9 mouse cellular contexts compared by ENCODE assay signal in genomic region chr2:163599226-163599625, GRCm38 (mm10). TPM values are rescaled to one million over a fixed set of nuclear protein-coding genes. Genes with fewer than 3 reads are reported as not detected.
DNase-seq lines count a peak whose midpoint lies in the region; ATAC-seq and TF ChIP-seq lines count a peak whose summit lies in the region.
"Had no signal": no experiment of that assay in that cellular context is flagged by ENCODE, and none has a peak within 500 bp of the region (broad histone marks: within the 10 kb centered on the region; RNA-seq: fewer than 3 reads in every experiment).

No protein-coding gene starts in this region.

- no peak overlapping the region for H3K4me2 ChIP-seq in intestine, postnatal 0 days (replicated peaks; ENCODE audit: low read depth)
- H3K4me2 ChIP-seq in intestine, embryonic 15.5 days (replicated peaks), result no peak overlapping the region
- H3K4me2 ChIP-seq: liver, embryonic 15.5 days had no signal

- H3K9ac ChIP-seq in intestine, postnatal 0 days (ENCODE audit: low read depth, low read length), result no peak overlapping the region
- no peak overlapping the region for H3K9ac ChIP-seq in intestine, embryonic 15.5 days
- H3K9ac ChIP-seq: liver, embryonic 15.5 days had no signal

- peaks cover 18% of the 10 kb centered on the region for H3K4me1 ChIP-seq in intestine, postnatal 0 days (replicated peaks; ENCODE audit: control insufficient read depth, insufficient read depth, low read length)
- H3K4me1 ChIP-seq in intestine, embryonic 15.5 days (replicated peaks), result peaks cover 24% of the 10 kb centered on the region

- no peaks in the 10 kb centered on the region for H3K9me3 ChIP-seq in intestine, postnatal 0 days (ENCODE audit: control insufficient read depth)
- H3K9me3 ChIP-seq in intestine, embryonic 15.5 days, result no peaks in the 10 kb centered on the region
- H3K9me3 ChIP-seq: liver, embryonic 15.5 days had no signal

- peak; percentile 65 to 76 for DNase-seq in CD8-positive naive resting alpha-beta T cell, adult 2 months (ENCODE audit: low read depth in 2 of 2, low spot score in 2 of 2)
- peak; percentile 68 to 77 for DNase-seq in adrenal gland, adult 18-20 months (ENCODE audit: low spot score in 2 of 2)
- DNase-seq in embryo, embryonic 11 days, result peak; percentile 64
- peak; percentile 84 for DNase-seq in kidney, postnatal 10 days
- DNase-seq in thymus, postnatal 10 days (ENCODE audit: low spot score in 2 of 2), result peak; percentile 34 to 81

- no peak overlapping the region for H3K4me3 ChIP-seq in intestine, postnatal 0 days (ENCODE audit: low read depth, low read length)
- no peak overlapping the region for H3K4me3 ChIP-seq in intestine, embryonic 15.5 days (replicated peaks)
- H3K4me3 ChIP-seq: liver, embryonic 15.5 days had no signal

- H3K27ac ChIP-seq in intestine, postnatal 0 days (ENCODE audit: low read depth, low read length), result no peak overlapping the region
- H3K27ac ChIP-seq in intestine, embryonic 15.5 days, result no peak overlapping the region
- H3K27ac ChIP-seq: liver, embryonic 15.5 days had no signal

- TF ChIP-seq CTCF in intestine, postnatal 0 days (IDR thresholded peaks at IDR 0.05; ENCODE audit: low read depth), result peak; percentile 88

- ATAC-seq in intestine, postnatal 0 days, result no peak
- no peak for ATAC-seq in intestine, embryonic 15.5 days
- peak; percentile 57 for ATAC-seq in megakaryocyte progenitor cell, adult 5-6 weeks (replicated peaks; ENCODE audit: poor library complexity)

- no peaks in the 10 kb centered on the region for H3K36me3 ChIP-seq in intestine, postnatal 0 days (ENCODE audit: control insufficient read depth, insufficient read depth)
- H3K36me3 ChIP-seq in intestine, embryonic 15.5 days, result no peaks in the 10 kb centered on the region
- H3K36me3 ChIP-seq: liver, embryonic 15.5 days had no signal

- H3K27me3 ChIP-seq in intestine, postnatal 0 days (replicated peaks; ENCODE audit: control insufficient read depth, insufficient read depth, low read length), result no peaks in the 10 kb centered on the region
- H3K27me3 ChIP-seq in intestine, embryonic 15.5 days (replicated peaks), result no peaks in the 10 kb centered on the region
- H3K27me3 ChIP-seq: liver, embryonic 15.5 days had no signal

- WGBS in intestine, postnatal 0 days, result 0% methylated on average over 1 of the region's 1 CpGs
- 3% methylated on average over 1 of the region's 1 CpGs for WGBS in intestine, embryonic 15.5 days

RNA-seq across cellular contexts. Expression of gene Ttpal, which starts 2.9 kb away (rescaled TPM):
- 10.4 and 10.9 TPM in 2 replicates for polyA plus RNA-seq in intestine, postnatal 0 days (2015; fragmentation: Nextera tagmentation; extraction: Ambion mirVana)
- polyA plus RNA-seq in intestine, embryonic 15.5 days (2015; fragmentation: Nextera tagmentation; extraction: Ambion mirVana), result 25.7 and 26.5 TPM in 2 replicates
- 10 to 100 TPM; 29.2 to 34.0 TPM for total RNA-seq in adrenal gland, adult 18-20 months (2021)
- total RNA-seq in megakaryocyte progenitor cell, adult 5-6 weeks (2015), result 13.7 and 20.7 TPM in 2 replicates
- 12.4 and 12.7 TPM in 2 replicates for total RNA-seq in megakaryocyte progenitor cell, adult 5-6 weeks (2017)

RNA-seq across cellular contexts. Expression of gene Serinc3, which starts 45.7 kb away (rescaled TPM):
- polyA plus RNA-seq in intestine, postnatal 0 days (2015; fragmentation: Nextera tagmentation; extraction: Ambion mirVana), result 61.3 and 68.5 TPM in 2 replicates
- 45.3 and 47.1 TPM in 2 replicates for polyA plus RNA-seq in intestine, embryonic 15.5 days (2015; fragmentation: Nextera tagmentation; extraction: Ambion mirVana)
- total RNA-seq in adrenal gland, adult 18-20 months (2021), result 100 to 1,000 TPM; 521 to 567 TPM
- 641 and 693 TPM in 2 replicates for total RNA-seq in megakaryocyte progenitor cell, adult 5-6 weeks (2015)
- 470 and 502 TPM in 2 replicates for total RNA-seq in megakaryocyte progenitor cell, adult 5-6 weeks (2017)

RNA-seq across cellular contexts. Expression of gene Pkig, which starts 59.0 kb away (rescaled TPM):
- 114 and 116 TPM in 2 replicates for polyA plus RNA-seq in intestine, postnatal 0 days (2015; fragmentation: Nextera tagmentation; extraction: Ambion mirVana)
- polyA plus RNA-seq in intestine, embryonic 15.5 days (2015; fragmentation: Nextera tagmentation; extraction: Ambion mirVana), result 113 and 122 TPM in 2 replicates
- 10 to 100 TPM; 37.4 to 38.3 TPM for total RNA-seq in adrenal gland, adult 18-20 months (2021)
- total RNA-seq in megakaryocyte progenitor cell, adult 5-6 weeks (2015), result 50.8 and 54.4 TPM in 2 replicates
- 52.9 and 56.3 TPM in 2 replicates for total RNA-seq in megakaryocyte progenitor cell, adult 5-6 weeks (2017)
